Mouse (Mus musculus) small intestine, adult 2 months (tissue): ENCODE results near the gene Wrap53.

Experiments
- CTCF ChIP-seq: fragments of 200-500 bp; IDR thresholded peaks from 2 replicates; pipeline ENCODE4 v1.5.1; 2012; ENCODE audit warnings: low read depth, mild to moderate bottlenecking, control low read depth, inconsistent platforms, low read length, moderate library complexity, mixed read lengths; ENCODE audit not compliant: insufficient replicate concordance, insufficient read length; ENCODE audit errors: extremely low read depth
- POLR2A ChIP-seq: fragments of 200-500 bp; IDR thresholded peaks from 2 replicates; pipeline ENCODE4 v1.6.1; 2012; ENCODE audit warnings: low read depth, mild to moderate bottlenecking, control low read depth, inconsistent platforms, low read length, moderate library complexity

DNA sequence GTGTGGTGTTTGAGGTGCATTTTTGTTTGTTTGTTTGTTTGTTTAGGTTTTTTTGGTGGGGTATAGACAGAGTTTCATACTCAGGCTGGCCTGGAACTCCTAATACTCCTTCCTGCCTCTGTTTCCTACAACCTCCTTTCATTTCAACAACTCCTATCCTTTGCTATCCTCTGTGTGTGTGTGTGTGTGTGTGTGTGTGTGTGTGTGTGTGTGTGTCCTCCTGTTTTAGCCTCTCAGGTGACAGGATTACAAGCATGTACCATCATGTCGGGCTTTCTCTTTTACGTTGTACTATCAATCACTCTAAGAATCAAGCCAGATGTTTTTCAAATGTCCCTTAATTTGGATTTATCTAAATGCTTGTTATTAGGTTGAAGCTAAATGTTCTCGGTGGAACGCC lies 53.4 kb downstream of the Wrap53 start:
- TF ChIP-seq POLR2A (no peak), CTCF (no peak)
